Mouse (Mus musculus) cerebellum, adult 9-11 months (tissue): ENCODE data around the gene Tff1.

Experiments used
- DNase-seq: peaks from one replicate; pipeline ENCODE4 v3.0.0; 2022

Tff1 gene

DNA sequence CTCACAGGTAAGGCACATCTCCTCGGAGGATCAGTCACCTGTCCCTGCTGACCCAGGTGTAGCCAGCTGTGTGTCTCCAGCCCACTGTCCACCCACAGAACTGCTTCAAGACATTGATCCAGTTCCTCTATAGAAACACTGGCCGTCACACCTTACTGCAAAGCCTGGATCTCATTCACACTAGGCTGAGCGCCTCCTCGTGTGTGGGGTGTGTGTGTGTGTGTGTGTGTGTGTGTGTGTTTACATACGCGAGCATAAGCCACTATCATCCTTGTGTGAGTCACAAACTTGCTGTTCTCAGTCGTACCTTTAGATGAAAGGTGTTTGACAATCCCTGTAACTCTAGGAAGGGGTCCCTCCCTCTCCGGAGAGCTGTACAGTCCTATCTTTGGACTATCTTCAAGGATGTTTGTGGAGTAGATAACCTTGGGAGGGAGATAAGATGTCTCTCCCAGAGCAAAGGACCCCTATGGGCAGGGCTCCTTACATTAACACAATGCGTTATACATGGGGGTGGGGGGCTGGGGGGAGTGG, 12.0 kb downstream of the Tff1 start:
- DNase-seq = no peak

DNA sequence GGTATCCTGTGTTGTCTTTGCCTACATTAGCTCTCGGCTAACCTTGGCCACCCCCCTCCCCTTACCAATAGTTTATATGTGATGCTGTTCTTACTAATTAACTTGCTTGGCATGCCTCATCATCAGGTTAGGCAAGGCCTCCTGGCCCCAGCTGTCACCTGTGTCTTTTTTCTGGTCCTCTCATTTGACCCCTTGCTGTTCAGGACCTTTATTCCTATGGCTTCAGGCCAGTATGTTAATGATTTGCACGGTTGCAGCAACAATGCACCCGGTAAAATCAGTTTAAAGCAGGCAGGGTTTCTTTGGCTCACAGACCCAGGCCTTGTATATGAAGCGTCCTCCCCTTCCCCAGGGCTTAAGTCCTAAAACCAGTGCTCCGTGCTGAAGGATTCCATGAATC, 12.6 kb downstream of the Tff1 start:
- DNase-seq = no peak

DNA sequence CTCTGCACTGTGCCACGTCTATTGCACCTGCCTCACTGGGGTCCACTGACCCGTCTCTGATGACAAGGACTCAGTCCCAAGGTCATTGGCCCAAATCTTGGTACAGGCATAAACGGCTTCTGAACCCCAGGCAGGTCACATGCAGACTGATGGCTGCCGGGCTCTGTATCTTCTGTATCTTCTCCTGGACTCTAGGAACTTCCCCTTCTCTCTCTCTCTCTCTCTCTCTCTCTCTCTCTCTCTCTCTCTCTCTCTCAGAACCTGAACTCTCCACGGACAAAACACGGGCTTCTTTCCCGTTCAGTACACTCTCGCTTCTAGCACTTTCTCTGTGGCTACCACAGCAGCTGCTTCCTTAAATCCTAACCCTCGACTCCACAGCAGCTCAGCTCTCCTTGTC, 19.1 kb downstream of the Tff1 start:
- DNase-seq = no peak

DNA sequence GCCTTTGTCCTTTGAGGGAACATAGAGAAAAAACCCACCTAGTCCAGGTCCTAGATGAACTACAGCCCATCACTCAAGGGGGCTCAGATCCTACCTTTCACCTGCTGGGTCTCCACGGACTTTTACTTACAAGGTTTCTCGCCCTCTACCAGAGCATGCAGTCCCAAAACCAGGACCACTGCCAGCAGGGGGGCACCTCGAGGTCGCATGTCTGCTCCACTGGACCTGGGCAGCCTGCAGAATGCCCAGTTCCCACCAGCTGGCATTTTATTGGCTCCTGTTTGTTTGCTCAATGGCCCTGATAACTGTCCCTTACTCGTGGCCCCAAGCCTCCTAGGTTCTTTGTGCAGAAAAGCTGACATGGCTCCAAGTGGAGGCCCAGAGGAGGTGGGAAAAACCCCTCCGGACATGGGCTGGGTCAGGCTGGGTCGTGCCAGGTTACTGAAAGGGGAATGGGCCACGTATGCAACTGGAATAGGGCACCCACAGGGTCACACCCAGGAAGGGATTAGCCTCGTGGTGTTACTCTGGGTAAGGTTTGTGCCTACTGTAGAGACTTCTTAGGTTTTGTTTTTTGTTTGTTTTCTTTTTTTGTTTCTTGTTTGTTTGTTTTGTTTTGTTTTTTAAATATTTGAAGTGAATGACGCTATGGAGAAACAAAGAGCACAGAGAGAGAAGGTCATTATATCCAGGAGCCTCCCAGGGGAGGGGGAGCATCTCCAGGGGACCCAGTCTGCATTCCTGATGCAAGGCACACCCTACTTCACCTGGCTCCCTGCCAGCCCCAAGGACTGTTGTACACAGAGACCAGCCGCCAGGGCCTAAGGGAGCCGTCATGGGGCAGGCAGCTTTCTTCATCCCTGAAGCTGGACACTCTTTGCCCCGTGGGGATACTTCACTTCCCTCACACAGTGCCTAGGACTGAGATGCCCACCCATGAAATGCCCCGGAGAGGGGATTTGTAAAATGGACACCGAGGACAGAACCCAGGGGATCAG, 20.7 kb downstream of the Tff1 start, which contains the start of gene Tff2:
Gene Tff2 (minus strand): TSS at position 243 of the 998 bp plus-strand sequence.
- DNase-seq = no peak

DNA sequence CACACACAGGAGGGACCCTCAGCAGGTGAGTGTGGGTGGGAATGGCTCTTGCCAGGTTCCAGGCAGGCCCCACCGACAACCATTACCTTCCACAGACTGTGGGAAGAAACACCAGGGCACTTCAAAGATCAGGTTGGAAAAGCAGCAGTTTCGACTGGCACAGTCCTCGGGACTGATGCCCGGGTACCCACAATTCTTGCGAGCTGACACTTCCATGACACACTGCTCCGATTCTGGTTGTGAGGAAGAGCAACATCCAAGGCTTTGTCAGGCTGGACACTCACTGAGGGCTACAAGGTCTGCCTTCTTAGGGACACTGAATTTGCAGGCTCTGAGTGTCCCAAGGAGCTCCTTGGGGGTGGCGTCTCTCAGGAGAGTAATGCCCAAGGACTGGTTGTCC, 23.0 kb downstream of the Tff1 start:
- no peak for DNase-seq

DNA sequence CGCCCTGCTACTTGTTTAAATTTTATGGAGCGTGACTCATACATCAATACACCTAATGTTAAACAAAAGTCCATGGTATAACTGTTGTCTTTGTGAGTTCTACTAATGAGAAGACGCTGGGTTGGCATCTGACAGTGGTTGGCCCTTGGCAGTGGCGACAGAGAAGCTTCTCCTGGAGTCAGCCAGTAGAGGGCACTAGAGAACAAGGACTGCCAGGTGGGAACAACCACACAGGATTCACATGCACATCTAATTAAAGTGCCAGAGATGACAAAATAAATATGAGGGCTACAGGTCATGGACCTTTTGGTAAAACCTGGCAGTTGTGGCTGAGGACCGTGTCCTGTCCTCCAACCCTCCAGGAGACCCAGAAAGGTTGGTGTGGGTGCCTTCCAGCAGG, 26.7 kb downstream of the Tff1 start:
- peak; percentile 79 for DNase-seq

DNA sequence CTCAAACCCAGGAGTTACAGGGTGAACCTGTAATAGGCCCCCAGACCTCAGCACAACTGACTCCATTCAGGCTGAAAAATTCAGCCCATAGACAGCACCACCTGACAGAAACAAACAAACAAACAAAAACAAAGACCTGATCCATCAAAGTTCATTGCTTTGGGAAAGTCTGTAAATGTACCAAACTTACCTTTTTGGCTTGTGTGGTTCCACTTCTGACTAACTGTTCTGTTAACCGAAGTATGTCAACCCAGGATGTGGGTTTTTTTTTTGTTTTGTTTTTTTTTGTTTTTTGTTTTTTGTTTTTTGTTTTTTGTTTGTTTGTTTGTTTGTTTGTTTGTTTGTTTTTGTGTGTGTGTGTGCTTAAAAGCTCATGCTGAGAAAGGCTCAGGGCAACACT, 28.3 kb downstream of the Tff1 start:
- DNase-seq = no peak

DNA sequence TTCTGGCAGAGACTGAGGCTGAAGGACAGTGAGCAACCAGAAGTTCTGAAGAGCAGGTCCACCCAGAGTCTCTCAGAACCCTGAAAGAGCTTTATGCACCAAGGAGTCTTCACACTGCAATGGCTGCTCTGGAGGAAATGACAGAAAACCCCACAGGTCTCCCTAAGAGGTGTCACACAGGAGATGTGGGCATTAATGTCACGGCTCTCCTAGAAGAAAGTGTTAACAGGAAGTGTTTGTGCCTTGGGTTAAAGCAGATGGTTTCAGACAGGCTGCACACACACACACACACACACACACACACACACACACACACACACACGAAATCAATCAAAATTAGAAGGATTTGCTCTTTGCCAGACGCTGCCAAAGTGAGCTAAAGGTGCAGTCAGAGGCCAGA, 28.8 kb downstream of the Tff1 start:
- DNase-seq = no peak

DNA sequence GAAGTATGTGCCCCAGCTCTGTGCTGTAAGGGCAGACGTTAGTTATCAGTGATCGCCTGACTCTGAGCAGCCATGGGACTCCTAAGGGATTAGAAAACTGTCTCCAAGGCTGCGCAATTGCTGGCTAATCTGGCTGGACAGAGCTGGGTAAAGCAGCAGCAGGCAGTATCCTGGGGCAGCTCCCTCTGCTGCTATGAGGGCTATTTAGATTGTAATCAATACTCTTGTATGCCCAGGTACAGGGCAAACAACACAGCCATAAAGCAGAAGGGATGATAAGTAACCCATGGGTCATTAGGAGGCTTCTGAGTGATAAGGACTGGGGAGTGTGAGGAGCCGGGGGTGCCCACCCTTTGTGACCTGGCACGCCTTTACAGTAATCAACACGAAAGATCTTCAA, 30.2 kb downstream of the Tff1 start:
- no peak for DNase-seq

DNA sequence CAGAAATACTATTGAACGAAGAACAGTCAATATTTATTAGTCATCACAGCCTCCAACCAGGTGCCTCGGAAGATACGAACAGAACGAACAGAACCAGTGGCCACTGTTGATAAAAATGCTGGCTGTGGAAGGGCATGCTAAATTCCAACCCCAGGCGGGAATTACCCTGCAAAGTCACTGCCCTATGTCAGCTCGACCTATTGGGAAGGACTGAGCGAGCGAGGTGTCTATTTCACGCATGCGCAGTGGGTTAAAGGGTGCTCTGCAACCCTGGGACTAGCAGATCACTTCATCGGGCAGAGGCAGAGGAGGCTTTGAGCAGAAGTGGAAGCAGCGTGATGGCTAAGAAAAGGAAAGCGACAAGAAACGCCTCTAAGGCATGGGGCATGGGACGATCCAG, 31.3 kb downstream of the Tff1 start:
- DNase-seq = no peak

DNA sequence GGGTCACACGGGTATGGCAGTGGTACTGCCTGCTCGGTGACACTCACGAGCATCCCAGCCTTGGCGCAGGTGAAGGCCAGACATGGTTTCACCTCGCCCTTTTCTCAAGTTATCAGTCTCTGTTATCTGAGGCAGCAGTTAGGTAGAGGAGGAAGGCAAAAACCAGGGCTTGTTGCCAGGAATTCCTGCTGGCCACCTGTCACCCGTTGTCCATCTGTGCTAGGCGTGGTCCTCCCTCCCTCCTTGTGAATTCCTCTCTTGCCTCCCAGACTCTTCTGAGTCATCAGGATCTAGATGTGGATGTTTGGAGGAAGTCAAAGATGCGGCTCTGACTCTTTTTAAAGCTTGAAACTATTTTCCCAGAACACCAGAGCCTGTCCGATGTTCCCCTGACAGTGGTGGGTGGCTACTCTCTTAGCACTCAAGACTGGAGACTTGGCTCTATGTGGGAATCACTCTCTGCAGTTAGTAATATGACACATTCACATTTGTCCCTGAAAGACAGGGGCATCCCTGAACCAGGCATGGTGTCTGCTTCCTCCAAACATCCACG, 33.7 kb downstream of the Tff1 start:
- peak; percentile 96 for DNase-seq

DNA sequence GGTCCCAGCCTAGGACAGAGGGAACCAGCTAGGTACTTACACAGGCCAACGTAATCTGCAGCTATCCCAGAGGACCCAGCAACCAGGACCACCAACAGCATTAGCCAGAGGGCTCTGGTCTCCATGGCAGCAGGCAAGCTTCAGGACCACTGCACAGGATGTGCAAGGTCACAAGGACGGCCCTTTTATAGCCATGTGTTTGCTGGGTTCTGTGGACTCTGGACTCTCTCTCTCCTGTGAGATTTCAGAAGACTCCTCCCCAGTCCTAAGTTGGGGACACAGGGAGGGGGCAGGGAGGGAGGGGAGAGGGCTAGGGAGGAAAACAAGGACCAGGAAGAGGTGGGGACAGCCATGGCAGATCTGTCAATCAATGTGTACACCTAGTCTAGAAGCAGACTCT, 35.6 kb downstream of the Tff1 start, which contains the start of gene Tff3:
Gene Tff3 (minus strand): TSS at position 195 of the 400 bp plus-strand sequence.
- no peak for DNase-seq

DNA sequence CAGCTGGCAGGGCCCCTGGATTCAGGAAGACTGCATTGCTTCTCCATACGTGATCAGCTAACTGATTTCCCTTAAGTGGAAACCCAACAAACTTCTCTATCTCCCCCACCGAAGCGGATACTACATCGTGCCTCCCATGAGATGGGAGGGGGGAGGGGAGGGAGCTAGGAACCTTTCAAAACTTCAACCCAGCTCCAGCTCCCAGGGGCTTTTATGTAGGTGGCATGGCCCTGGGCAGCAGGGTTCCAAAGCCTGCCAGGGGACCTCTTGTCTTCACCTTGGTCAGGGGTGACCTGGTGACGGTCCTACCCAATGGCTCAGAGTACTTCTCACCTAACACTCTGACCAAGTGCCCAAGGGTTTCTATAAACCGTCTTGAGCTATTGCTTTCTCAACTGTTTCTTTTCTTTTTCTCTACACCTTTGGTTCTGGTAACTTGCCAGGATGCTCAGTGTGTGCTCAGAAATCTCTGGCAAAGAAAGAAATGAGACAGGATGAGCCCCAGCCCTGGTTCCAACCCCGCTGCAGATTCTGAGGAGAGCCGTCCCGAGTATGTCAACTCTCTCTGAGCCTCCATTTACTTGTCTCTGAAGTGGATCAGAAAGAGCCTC, 36.3 kb downstream of the Tff1 start:
- peak; percentile 64 for DNase-seq

DNA sequence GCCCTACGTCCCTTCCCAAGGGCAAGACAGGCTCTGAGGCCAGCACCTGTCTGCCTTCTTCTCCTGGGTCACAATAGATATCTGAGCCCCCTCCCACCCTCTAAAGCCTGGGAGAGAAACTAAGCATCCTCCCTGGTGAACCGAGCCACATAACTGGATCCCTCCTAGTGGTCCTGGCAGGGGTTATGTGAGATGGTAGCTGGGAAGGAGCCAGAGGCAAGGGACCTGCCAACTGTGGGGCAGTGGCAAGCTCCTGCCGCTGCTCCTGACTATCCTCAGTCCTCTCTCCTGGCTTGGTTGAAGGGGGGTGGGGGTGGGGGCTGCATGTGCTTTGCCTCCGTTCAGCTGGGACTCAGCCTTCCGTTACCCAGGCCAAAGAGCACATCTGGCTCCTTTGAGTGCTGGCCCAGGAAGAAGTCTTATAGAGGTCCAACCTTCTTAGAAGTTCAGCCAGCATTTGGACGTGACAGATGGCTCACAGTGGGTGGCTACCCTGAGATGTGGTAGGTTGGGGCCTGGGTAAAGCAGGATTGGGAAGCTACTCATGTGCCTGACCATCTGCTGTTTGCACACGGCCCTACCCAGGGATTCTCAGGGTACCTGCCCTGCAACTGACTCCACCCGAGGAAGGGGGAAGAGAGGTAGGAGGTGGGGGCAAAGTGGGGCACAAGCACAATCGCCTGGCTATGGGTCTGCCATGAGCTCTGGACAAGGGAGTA, 39.4 kb downstream of the Tff1 start:
- peak; percentile 99 for DNase-seq

DNA sequence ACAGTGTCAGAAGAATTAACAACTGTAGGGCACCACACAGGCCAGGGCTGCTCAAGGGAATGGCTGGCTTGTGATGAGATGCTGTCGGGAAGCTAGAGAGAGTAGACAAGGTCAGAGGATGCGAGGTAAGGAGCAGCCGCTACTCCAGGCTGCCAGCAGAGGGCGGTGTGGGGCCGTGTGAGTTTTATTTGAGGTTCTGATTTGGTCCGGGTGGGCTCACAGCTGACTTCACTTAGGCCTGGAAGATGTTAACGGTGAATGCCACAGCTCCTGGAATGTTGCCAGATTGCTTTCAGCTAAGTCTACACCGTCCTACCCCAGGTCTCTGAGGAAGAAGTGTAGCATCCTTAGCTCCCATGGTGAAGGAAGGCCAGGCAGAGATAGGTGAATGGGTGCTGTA, 43.1 kb downstream of the Tff1 start:
- DNase-seq = peak; percentile 78

DNA sequence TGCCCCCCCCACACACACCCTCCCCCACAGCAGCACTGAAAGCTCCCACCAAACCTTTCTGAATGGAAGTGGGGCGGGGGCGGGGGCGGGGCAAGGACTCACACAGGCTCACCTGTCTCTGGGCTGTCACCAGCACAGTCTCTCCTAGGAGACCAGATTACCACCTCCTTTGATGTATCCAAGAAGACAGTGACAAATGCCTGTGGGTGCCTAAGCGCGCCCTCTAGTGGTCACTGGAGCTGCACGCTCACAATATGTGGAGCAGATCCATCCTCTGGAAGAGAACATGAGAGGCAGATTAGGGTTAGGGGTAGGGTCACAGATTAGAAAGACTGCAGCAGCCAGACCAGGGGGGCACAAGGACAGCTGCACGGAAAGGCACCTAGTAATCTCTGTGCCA, 45.6 kb downstream of the Tff1 start:
- peak; percentile 80 for DNase-seq

DNA sequence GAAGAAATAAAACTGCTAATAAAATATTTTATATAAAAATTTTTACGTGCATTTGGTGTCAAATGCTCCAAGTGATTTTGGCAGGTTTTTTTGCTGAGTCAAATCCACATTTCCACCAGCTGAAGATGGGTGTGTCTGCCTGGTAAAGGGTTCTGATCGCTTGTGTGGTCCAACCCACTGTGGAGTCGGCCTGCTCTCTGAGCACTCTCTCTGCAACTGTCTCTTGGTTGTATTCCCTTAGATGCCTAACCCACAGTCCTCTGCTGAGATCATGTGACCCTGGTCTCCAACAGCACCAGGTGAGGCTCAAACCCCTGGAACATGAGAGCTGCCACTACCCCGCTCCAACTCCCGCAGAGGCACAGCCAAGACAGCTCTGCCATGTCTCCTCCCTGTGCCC, 47.1 kb downstream of the Tff1 start:
- DNase-seq = no peak

DNA sequence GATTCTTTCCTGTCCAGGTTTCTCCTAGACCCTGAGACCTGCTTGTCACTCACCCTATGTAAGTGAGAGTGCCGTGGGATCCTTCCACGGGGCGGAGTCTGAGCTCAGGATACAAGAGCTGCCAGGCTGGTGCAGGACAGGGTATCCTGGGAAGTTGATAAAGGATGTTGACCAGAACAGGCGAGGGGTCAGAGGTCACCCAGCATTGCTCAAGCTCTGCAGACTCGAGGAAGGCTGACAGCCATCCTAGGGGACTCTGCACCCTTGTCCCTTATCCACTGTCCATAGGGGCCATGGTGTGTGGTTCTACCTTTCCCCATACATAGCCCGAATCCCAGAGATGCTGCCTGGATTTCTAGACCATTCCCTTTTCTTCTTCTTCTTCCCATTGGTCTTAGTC, 49.0 kb downstream of the Tff1 start:
- no peak for DNase-seq

DNA sequence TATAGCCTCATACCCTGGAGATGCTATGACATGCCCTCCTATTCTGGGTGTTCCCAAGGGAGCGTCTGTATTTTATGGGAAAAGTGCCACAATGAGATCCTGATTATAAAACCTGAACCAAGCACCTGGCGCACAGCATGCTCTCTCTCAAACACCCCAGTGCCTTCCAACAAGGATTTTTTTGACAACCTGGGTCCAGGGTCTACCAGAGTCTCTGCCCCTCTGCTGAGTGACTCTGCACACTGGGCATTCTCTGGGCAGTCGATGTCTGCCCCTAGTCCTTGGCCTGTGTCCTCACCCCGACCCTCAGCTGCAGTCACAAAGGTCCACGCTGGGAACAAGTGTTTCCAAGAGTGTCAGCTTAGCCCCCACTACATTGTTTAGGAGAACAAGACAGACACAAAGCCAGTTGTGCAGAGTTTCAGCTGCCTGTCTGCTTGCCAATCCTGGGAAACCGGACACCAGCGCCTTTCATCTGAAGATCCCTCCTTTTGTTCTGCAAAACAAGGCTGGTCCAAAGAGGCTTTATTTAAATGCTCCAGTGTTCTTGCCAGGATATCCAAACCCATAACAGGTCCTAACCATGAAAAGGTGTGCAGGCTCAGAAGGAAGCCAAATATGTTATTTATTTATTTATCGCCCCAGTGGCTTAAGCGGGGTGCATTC, 51.8 kb downstream of the Tff1 start:
- DNase-seq = no peak
